Mouse (Mus musculus): ENCODE data around the gene Clec5a. TPM values are rescaled to one million over a fixed set of nuclear protein-coding genes. Genes with fewer than 3 reads are reported as not detected.
"Not testable (repeated sequence)": the region's sequence is repeated elsewhere in the genome, so short reads cannot be mapped to it uniquely, and the experiment has no call there.

Clec5a gene
- 13.3 and 33.6 TPM in 2 replicates for total RNA-seq (2017)

GRCm38 (mm10) chr6:40585645-40586044 lies at the start of gene Clec5a:
Clec5a (minus strand) TSS chr6:40585821.
- ATAC-seq (replicated peaks in 1 of 2; ENCODE audit: insufficient read depth in 1 of 2, low FRiP score in 2 of 2, low TSS enrichment in 1 of 2, low read depth in 1 of 2, poor library complexity in 2 of 2, severe bottlenecking in 2 of 2) = peak; percentile 54 to 55

- ATAC-seq (replicated peaks in 1 of 2; ENCODE audit: insufficient read depth in 1 of 2, low FRiP score in 2 of 2, low TSS enrichment in 1 of 2, low read depth in 1 of 2, poor library complexity in 2 of 2, severe bottlenecking in 2 of 2) = no peak
These were observed 49.0 kb upstream of the Clec5a start for GRCm38 (mm10) chr6:40634640-40635071.

GRCm38 (mm10) chr6:40628406-40629000 lies 42.9 kb upstream of the Clec5a start, which contains the start of gene Mgam:
Mgam (plus strand) TSS chr6:40628831.
- ATAC-seq (replicated peaks in 1 of 2; ENCODE audit: insufficient read depth in 1 of 2, low FRiP score in 2 of 2, low TSS enrichment in 1 of 2, low read depth in 1 of 2, poor library complexity in 2 of 2, severe bottlenecking in 2 of 2) = peak; percentile 37 to 51; a peak in 2 of 4 replicates

GRCm38 (mm10) chr6:40626111-40626510 lies 40.5 kb upstream of the Clec5a start:
- ATAC-seq (replicated peaks in 1 of 2; ENCODE audit: insufficient read depth in 1 of 2, low FRiP score in 2 of 2, low TSS enrichment in 1 of 2, low read depth in 1 of 2, poor library complexity in 2 of 2, severe bottlenecking in 2 of 2) = no peak

- ATAC-seq (replicated peaks in 1 of 2; ENCODE audit: insufficient read depth in 1 of 2, low FRiP score in 2 of 2, low TSS enrichment in 1 of 2, low read depth in 1 of 2, poor library complexity in 2 of 2, severe bottlenecking in 2 of 2) = peak in 1 of 2 experiments; percentile 32; a peak in 1 of 4 replicates
These were observed 32.3 kb upstream of the Clec5a start for GRCm38 (mm10) chr6:40617965-40618364.

GRCm38 (mm10) chr6:40613260-40613852 lies 27.7 kb upstream of the Clec5a start, which contains the start of gene Tas2r138:
Tas2r138 (minus strand) TSS chr6:40613310.
- no peak for ATAC-seq (replicated peaks in 1 of 2; ENCODE audit: insufficient read depth in 1 of 2, low FRiP score in 2 of 2, low TSS enrichment in 1 of 2, low read depth in 1 of 2, poor library complexity in 2 of 2, severe bottlenecking in 2 of 2)

- ATAC-seq (replicated peaks in 1 of 2; ENCODE audit: insufficient read depth in 1 of 2, low FRiP score in 2 of 2, low TSS enrichment in 1 of 2, low read depth in 1 of 2, poor library complexity in 2 of 2, severe bottlenecking in 2 of 2) = no peak
These were observed 24.6 kb upstream of the Clec5a start for GRCm38 (mm10) chr6:40610244-40610643.

- ATAC-seq (replicated peaks in 1 of 2; ENCODE audit: insufficient read depth in 1 of 2, low FRiP score in 2 of 2, low TSS enrichment in 1 of 2, low read depth in 1 of 2, poor library complexity in 2 of 2, severe bottlenecking in 2 of 2) = peak in 1 of 2 experiments; percentile 12; a peak in 2 of 4 replicates
These were observed 21.8 kb upstream of the Clec5a start for GRCm38 (mm10) chr6:40607431-40607830.

- ATAC-seq (replicated peaks in 1 of 2; ENCODE audit: insufficient read depth in 1 of 2, low FRiP score in 2 of 2, low TSS enrichment in 1 of 2, low read depth in 1 of 2, poor library complexity in 2 of 2, severe bottlenecking in 2 of 2) = not testable (repeated sequence)
These were observed 12.9 kb upstream of the Clec5a start for GRCm38 (mm10) chr6:40598546-40598945.

GRCm38 (mm10) chr6:40594804-40595550 lies 9.4 kb upstream of the Clec5a start:
- ATAC-seq (replicated peaks in 1 of 2; ENCODE audit: insufficient read depth in 1 of 2, low FRiP score in 2 of 2, low TSS enrichment in 1 of 2, low read depth in 1 of 2, poor library complexity in 2 of 2, severe bottlenecking in 2 of 2) = peak; percentile 65 to 83; a peak in 2 of 4 replicates

- peak in 1 of 2 experiments; percentile 39; a peak in 1 of 4 replicates for ATAC-seq (replicated peaks in 1 of 2; ENCODE audit: insufficient read depth in 1 of 2, low FRiP score in 2 of 2, low TSS enrichment in 1 of 2, low read depth in 1 of 2, poor library complexity in 2 of 2, severe bottlenecking in 2 of 2)
These were observed 2.7 kb upstream of the Clec5a start for GRCm38 (mm10) chr6:40588346-40588745.

- peak; percentile 85 to 90 for ATAC-seq (replicated peaks in 1 of 2; ENCODE audit: insufficient read depth in 1 of 2, low FRiP score in 2 of 2, low TSS enrichment in 1 of 2, low read depth in 1 of 2, poor library complexity in 2 of 2, severe bottlenecking in 2 of 2)
These were observed 1.3 kb downstream of the Clec5a start for GRCm38 (mm10) chr6:40584336-40584735.

GRCm38 (mm10) chr6:40576305-40576704 lies 9.3 kb downstream of the Clec5a start:
- peak; percentile 86 to 91 for ATAC-seq (replicated peaks in 1 of 2; ENCODE audit: insufficient read depth in 1 of 2, low FRiP score in 2 of 2, low TSS enrichment in 1 of 2, low read depth in 1 of 2, poor library complexity in 2 of 2, severe bottlenecking in 2 of 2)

GRCm38 (mm10) chr6:40573618-40574017 lies 12.0 kb downstream of the Clec5a start:
- ATAC-seq (replicated peaks in 1 of 2; ENCODE audit: insufficient read depth in 1 of 2, low FRiP score in 2 of 2, low TSS enrichment in 1 of 2, low read depth in 1 of 2, poor library complexity in 2 of 2, severe bottlenecking in 2 of 2) = peak; percentile 5 to 46; a peak in 1 of 4 replicates

GRCm38 (mm10) chr6:40569187-40569586 lies 16.4 kb downstream of the Clec5a start, which contains the start of gene Olfr460:
Olfr460 (plus strand) TSS chr6:40569487.
- ATAC-seq (replicated peaks in 1 of 2; ENCODE audit: insufficient read depth in 1 of 2, low FRiP score in 2 of 2, low TSS enrichment in 1 of 2, low read depth in 1 of 2, poor library complexity in 2 of 2, severe bottlenecking in 2 of 2) = no peak

- no peak for ATAC-seq (replicated peaks in 1 of 2; ENCODE audit: insufficient read depth in 1 of 2, low FRiP score in 2 of 2, low TSS enrichment in 1 of 2, low read depth in 1 of 2, poor library complexity in 2 of 2, severe bottlenecking in 2 of 2)
These were observed 30.7 kb downstream of the Clec5a start, which contains the start of gene Olfr461 for GRCm38 (mm10) chr6:40554950-40555349. Olfr461 (minus strand) TSS chr6:40555050.

GRCm38 (mm10) chr6:40544690-40545089 lies 40.9 kb downstream of the Clec5a start:
- no peak; a peak in 1 of 4 replicates for ATAC-seq (replicated peaks in 1 of 2; ENCODE audit: insufficient read depth in 1 of 2, low FRiP score in 2 of 2, low TSS enrichment in 1 of 2, low read depth in 1 of 2, poor library complexity in 2 of 2, severe bottlenecking in 2 of 2)

Measured in hematopoietic stem cell, adult 5-6 weeks (primary cell).